Mouse (Mus musculus) heart, postnatal 0 days (tissue): ENCODE data around the gene Dennd4a.
A peak's percentile ranks its signal among the peaks of the same experiment; 100 is the strongest.

Experiments used
- CTCF ChIP-seq: IDR thresholded peaks from 2 replicates; pipeline ENCODE4 v1.5.1; 2016; ENCODE audit warnings: antibody characterized with exemption, control low read depth, low read depth
- EP300 ChIP-seq: IDR thresholded peaks from 2 replicates; pipeline ENCODE4 v1.6.1; 2016; ENCODE audit warnings: antibody characterized with exemption, low read depth

GRCm38 (mm10) chr9:64784841-64785240, 26.3 kb upstream of the Dennd4a start:
- peak; percentile 77 for TF ChIP-seq CTCF
- no peak for TF ChIP-seq EP300
